Mouse (Mus musculus) bone marrow, adult 2 months (tissue): ENCODE data around the gene Adamts1. TPM values are rescaled to one million over a fixed set of nuclear protein-coding genes. Genes with fewer than 3 reads are reported as not detected.
A peak's percentile ranks its signal among the peaks of the same experiment; 100 is the strongest.

ENCODE experiments used
- H3K27ac ChIP-seq: fragments of 200-500 bp; 2 replicates; pipeline ENCODE4 v1.5.1; 2012; ENCODE audit warnings: low read depth, mild to moderate bottlenecking, control low read depth, inconsistent platforms, low read length; ENCODE audit not compliant: control insufficient read depth, poor library complexity, insufficient read depth
- H3K4me1 ChIP-seq: fragments of 200-500 bp; 2 replicates; pipeline ENCODE4 v1.6.1; 2011; ENCODE audit warnings: low read length; ENCODE audit not compliant: control insufficient read depth, insufficient read depth
- H3K4me3 ChIP-seq: fragments of 200-500 bp; replicated peaks from 2 replicates; pipeline ENCODE3; 2011; ENCODE audit warnings: mild to moderate bottlenecking, low read depth, low read length, control low read depth; ENCODE audit not compliant: control insufficient read depth
- CTCF ChIP-seq: fragments of 200-500 bp; IDR thresholded peaks from 2 replicates; pipeline ENCODE4 v1.5.1; 2011; ENCODE audit warnings: low read length, control low read depth; ENCODE audit not compliant: control insufficient read depth, insufficient read depth
- POLR2A ChIP-seq: fragments of 200-500 bp; IDR thresholded peaks from 2 replicates; pipeline ENCODE4 v1.6.1; 2011; ENCODE audit warnings: low read depth, mild to moderate bottlenecking, control low read depth, low read length, borderline replicate concordance; ENCODE audit not compliant: control insufficient read depth
- WGBS: fragments of 180-500 bp; shearing (Covaris S2); methylation state at CpG from one replicate; pipeline ENCODE4 v1.1.7; 2018; 5-methylcytosine and 5-hydroxymethylcytosine counted together
- polyA plus RNA-seq: library from polyadenylated mRNA; stranded (reverse); fragments of >200 nt; gene quantifications from 2 replicates; pipeline ENCODE4 v1.2.4, GENCODE M21; 2011; ENCODE audit warnings: low replicate concordance; ENCODE audit not compliant: missing spikeins, insufficient read depth, insufficient read length

The Adamts1 gene
- polyA plus RNA-seq, 1 experiment, result 2.7 TPM

DNA sequence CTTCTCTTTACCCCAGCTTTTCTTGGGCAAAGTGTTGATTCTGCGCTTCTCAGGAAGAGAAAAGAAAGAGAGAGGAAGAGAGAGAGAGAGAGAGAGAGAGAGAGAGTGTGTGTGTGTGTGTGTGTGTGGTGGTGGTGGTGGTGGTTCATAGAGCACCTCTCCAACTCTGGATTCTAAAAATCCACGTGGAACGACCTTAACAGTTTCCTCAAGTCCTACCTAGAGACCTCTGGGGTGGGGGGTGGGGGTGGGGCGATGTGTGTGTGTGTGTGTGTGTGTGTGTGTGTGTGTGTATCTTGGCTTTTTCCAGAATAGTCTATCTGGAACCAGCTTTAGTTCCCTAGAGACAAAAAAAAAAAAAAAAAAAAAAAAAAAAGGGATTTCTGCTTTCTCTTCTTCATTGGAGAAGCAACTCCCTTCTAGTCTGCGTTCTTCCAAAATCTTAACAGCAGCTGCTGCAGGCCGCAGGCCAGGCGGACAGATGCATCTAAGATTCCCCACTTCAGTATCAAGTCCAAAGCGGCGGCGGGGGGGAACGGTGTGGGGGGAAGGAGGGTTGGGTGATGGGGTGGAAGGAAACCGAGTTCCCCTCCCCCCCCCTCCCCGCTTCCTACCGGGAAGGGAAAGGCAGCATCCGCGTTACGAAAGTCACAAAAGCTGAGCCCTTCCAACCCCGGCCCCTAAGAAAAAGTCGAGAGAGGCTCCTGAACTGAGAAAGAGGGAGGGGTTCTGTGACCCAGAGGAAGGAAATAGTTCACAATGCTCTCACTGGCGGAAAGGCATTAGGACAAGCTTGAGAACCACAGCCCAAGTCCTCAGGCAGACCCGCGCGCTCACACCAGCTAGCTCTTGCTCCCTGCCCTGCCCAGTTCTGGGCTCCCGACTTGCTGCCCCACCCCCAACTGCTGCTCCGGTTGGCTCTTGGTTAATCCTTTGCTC is 969 bp upstream of the Adamts1 start:
- H3K27ac ChIP-seq, result no peak overlapping the region
- H3K4me1 ChIP-seq, result no peaks in the 10 kb centered on the region
- no peak for TF ChIP-seq CTCF
- no peak for TF ChIP-seq POLR2A
- WGBS, result 1% methylated on average over 24 of the region's 25 CpGs
- H3K4me3 ChIP-seq, result no peak overlapping the region

GRCm38 (mm10) chr16:85801971-85802811 is 722 bp downstream of the Adamts1 start:
- TF ChIP-seq POLR2A (no peak), CTCF (no peak)
- H3K4me3 ChIP-seq, result peak overlapping the region; percentile 16
- under 1% methylated on average over 67 of the region's 67 CpGs for WGBS
- H3K27ac ChIP-seq, result no peak overlapping the region
- no peaks in the 10 kb centered on the region for H3K4me1 ChIP-seq

DNA sequence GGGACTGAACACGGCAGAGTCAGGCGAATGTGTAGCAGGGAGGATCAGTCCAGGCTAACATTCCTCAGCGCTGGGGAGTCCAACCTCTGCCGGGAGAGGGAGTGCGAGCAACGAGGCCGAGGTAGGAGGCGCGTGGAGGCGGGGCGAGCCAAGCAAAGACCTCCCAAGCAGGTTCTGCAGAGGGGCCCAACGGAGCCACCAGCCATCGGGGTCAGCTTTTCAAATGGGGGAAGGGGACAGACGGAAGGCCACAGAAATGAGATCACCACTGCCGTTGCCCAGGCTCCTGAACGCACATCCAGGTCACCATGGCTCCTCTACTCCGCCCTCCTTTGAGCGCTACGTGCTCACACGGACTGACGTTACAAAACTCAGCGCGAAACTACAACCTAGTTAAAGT is 1.7 kb downstream of the Adamts1 start:
- TF ChIP-seq CTCF, result no peak
- no peak for TF ChIP-seq POLR2A
- Histone ChIP-seq H3K27ac (no peak overlapping the region), H3K4me1 (no peaks in the 10 kb centered on the region), H3K4me3 (no peak overlapping the region)
- 2% methylated on average over 23 of the region's 23 CpGs for WGBS

- WGBS, result 4% methylated on average over 8 of the region's 8 CpGs
- no peak for TF ChIP-seq CTCF
- TF ChIP-seq POLR2A, result no peak
- Histone ChIP-seq H3K4me3 (no peak overlapping the region), H3K27ac (no peak overlapping the region), H3K4me1 (no peaks in the 10 kb centered on the region)
Measured at GRCm38 (mm10) chr16:85800691-85801090, 2.2 kb downstream of the Adamts1 start.

DNA sequence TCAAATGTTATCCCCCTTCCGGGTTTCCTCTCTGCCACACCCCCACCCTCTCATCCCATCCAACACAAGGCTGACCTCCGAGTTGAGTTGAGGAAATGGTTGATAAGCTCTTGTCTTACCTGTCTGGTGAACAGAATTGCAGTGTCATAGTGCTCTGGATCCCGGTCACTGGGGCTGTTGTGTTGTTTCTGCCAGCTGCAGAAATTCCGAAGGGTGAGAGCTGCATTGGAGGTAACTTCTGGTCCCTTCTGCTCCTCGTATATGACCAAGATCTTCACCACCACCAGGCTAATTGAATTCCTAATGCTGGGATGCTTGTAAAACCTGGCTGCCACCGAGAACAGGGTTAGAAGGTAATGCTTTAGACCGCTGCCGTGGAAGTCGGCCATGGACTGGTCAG is 2.9 kb downstream of the Adamts1 start:
- Histone ChIP-seq H3K4me3 (no peak overlapping the region), H3K27ac (no peak overlapping the region), H3K4me1 (no peaks in the 10 kb centered on the region)
- 60% methylated on average over 9 of the region's 9 CpGs for whole genome bisulfite sequencing
- TF ChIP-seq CTCF (no peak), POLR2A (no peak)

DNA sequence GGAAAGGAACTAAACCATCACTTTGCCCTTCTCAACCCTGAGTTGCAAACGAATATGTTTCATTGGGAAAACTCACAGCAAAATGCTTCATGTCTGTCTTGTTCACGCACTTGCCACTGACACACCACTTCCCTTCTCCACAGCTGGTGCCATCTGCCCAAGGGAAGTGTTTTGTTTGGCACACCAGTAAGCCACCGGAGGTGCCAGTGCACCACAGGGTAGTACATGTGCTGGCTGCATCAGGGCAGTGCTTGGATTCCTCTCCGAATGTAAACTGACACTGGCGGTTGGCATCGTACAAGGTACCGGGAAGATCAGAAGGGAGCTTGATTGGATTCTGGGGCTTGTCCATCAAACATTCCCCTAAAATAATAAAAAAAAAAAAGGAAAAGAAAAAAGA is 4.6 kb downstream of the Adamts1 start:
- Histone ChIP-seq H3K4me3 (no peak overlapping the region), H3K27ac (no peak overlapping the region), H3K4me1 (no peaks in the 10 kb centered on the region)
- 78% methylated on average over 7 of the region's 7 CpGs for WGBS
- no peak for TF ChIP-seq POLR2A
- no peak for TF ChIP-seq CTCF

GRCm38 (mm10) chr16:85797161-85797560 is 5.8 kb downstream of the Adamts1 start:
- no peak for TF ChIP-seq CTCF
- TF ChIP-seq POLR2A, result no peak
- Histone ChIP-seq H3K4me1 (no peaks in the 10 kb centered on the region), H3K27ac (no peak overlapping the region), H3K4me3 (no peak overlapping the region)
- 82% methylated on average over 4 of the region's 4 CpGs for WGBS

GRCm38 (mm10) chr16:85795731-85796130 is 7.2 kb downstream of the Adamts1 start:
- Histone ChIP-seq H3K4me3 (no peak overlapping the region), H3K4me1 (no peaks in the 10 kb centered on the region), H3K27ac (no peak overlapping the region)
- TF ChIP-seq POLR2A (no peak), CTCF (no peak)
- 87% methylated on average over 7 of the region's 7 CpGs for WGBS
